Mouse (Mus musculus): Measurements from ENCODE around the gene Ndufb4. TPM values are rescaled to one million over a fixed set of nuclear protein-coding genes. Genes with fewer than 3 reads are reported as not detected.
"Not testable (repeated sequence)": the region's sequence is repeated elsewhere in the genome, so short reads cannot be mapped to it uniquely, and the experiment has no call there.

The Ndufb4 gene
- total and polyA plus RNA-seq, 2 experiments from 2014 or later: 32.3 to 90.7 TPM

- no peak overlapping the region for H3K4me3 ChIP-seq (ENCODE audit: low read depth, low read length)
- 96% methylated on average over 8 of the region's 8 CpGs for WGBS
- no peak for TF ChIP-seq CTCF (IDR thresholded peaks at IDR 0.05)
Measured at GRCm38 (mm10) chr16:37645211-37645610, 9.0 kb downstream of the Ndufb4 start.

DNA sequence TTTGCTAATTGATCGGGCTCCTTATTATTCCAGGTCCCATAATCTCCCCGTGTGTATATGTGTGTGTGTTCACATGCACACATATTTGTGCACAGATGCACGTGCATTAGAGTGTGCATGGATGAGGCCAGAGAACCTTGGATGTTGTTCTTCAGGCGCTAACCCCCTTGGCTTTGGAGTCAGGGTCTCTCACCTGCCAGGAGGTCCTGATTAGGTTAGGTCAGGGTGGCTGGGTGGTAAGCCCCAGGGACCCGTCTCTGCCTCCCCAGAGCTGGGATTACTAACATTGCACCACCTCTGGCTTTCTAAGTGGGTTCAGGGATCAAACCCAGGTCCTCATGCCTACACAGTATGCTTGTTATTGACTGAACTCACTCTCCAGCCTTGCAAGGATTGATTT is 9.8 kb downstream of the Ndufb4 start:
- H3K27me3 ChIP-seq (ENCODE audit: insufficient read depth, low read length): no peaks in the 10 kb centered on the region
- H3K4me3 ChIP-seq (ENCODE audit: low read depth, low read length): no peak overlapping the region
- H3K27ac ChIP-seq (ENCODE audit: low read depth, low read length): no peak overlapping the region
- no peak for TF ChIP-seq CTCF (IDR thresholded peaks at IDR 0.05)
- H3K36me3 ChIP-seq (ENCODE audit: insufficient read depth, low read length): peaks cover 26% of the 10 kb centered on the region
- H3K9me3 ChIP-seq (ENCODE audit: low read length): no peaks in the 10 kb centered on the region
- H3K4me1 ChIP-seq (ENCODE audit: insufficient read depth, low read length): no peaks in the 10 kb centered on the region
- H3K4me2 ChIP-seq (ENCODE audit: low read depth, low read length, poor library complexity, severe bottlenecking): no peak overlapping the region
- no peak overlapping the region for H3K9ac ChIP-seq (replicated peaks; ENCODE audit: low read length, poor library complexity, severe bottlenecking)
- 92% methylated on average over 5 of the region's 5 CpGs for WGBS
- DNase-seq (ENCODE audit: low spot score) (no peak), ATAC-seq (ENCODE audit: low FRiP score) (no peak)

More at GRCm38 (mm10) chr16:37645211-37645610, 9.0 kb downstream of the Ndufb4 start:
- Histone ChIP-seq H3K27me3 (ENCODE audit: insufficient read depth, low read length) (no peaks in the 10 kb centered on the region), H3K9me3 (ENCODE audit: low read length) (no peaks in the 10 kb centered on the region), H3K27ac (ENCODE audit: low read depth, low read length) (no peak overlapping the region), H3K4me1 (ENCODE audit: insufficient read depth, low read length) (no peaks in the 10 kb centered on the region), H3K4me2 (ENCODE audit: low read depth, low read length, poor library complexity, severe bottlenecking) (no peak overlapping the region), H3K9ac (replicated peaks; ENCODE audit: low read length, poor library complexity, severe bottlenecking) (no peak overlapping the region), H3K36me3 (ENCODE audit: insufficient read depth, low read length) (peaks cover 26% of the 10 kb centered on the region)
- DNase-seq (ENCODE audit: low spot score) (no peak), ATAC-seq (ENCODE audit: low FRiP score) (peak; percentile 20; the same call in 1 of the 2 replicates)

GRCm38 (mm10) chr16:37640522-37640921 is 13.7 kb downstream of the Ndufb4 start:
- not testable (repeated sequence) for H3K9ac ChIP-seq (replicated peaks; ENCODE audit: low read length, poor library complexity, severe bottlenecking); H3K36me3 ChIP-seq (ENCODE audit: insufficient read depth, low read length); H3K4me2 ChIP-seq (ENCODE audit: low read depth, low read length, poor library complexity, severe bottlenecking); ATAC-seq (ENCODE audit: low FRiP score); H3K4me1 ChIP-seq (ENCODE audit: insufficient read depth, low read length); DNase-seq (ENCODE audit: low spot score); H3K27ac ChIP-seq (ENCODE audit: low read depth, low read length); H3K4me3 ChIP-seq (ENCODE audit: low read depth, low read length); H3K27me3 ChIP-seq (ENCODE audit: insufficient read depth, low read length); H3K9me3 ChIP-seq (ENCODE audit: low read length)

DNA sequence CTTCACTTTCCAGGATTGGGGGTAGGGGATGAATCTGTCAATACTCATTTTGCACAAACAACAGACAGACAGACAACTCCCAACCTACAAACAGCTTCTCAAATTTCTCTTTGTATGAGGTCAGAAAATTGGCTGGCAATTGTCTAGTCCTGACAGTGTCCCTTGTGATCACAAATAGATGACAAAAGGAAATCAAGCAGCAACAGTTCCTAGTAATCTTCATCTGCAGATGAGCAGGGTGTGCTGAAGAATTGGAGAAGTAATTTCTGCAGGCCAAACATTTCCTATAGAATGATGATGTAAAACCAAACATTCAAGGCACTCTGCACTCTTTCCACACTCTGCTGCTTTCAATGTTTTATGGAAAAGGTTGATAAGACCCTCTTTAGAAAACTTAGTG is 16.5 kb downstream of the Ndufb4 start:
- Histone ChIP-seq H3K36me3 (ENCODE audit: insufficient read depth, low read length) (no peaks in the 10 kb centered on the region), H3K9me3 (ENCODE audit: low read length) (no peaks in the 10 kb centered on the region), H3K4me1 (ENCODE audit: insufficient read depth, low read length) (no peaks in the 10 kb centered on the region), H3K4me2 (ENCODE audit: low read depth, low read length, poor library complexity, severe bottlenecking) (no peak overlapping the region), H3K4me3 (ENCODE audit: low read depth, low read length) (no peak overlapping the region), H3K27me3 (ENCODE audit: insufficient read depth, low read length) (no peaks in the 10 kb centered on the region), H3K27ac (ENCODE audit: low read depth, low read length) (no peak overlapping the region), H3K9ac (replicated peaks; ENCODE audit: low read length, poor library complexity, severe bottlenecking) (no peak overlapping the region)
- DNase-seq (ENCODE audit: low spot score) (no peak), ATAC-seq (ENCODE audit: low FRiP score) (no peak)
- no peak for TF ChIP-seq CTCF (IDR thresholded peaks at IDR 0.05)

DNA sequence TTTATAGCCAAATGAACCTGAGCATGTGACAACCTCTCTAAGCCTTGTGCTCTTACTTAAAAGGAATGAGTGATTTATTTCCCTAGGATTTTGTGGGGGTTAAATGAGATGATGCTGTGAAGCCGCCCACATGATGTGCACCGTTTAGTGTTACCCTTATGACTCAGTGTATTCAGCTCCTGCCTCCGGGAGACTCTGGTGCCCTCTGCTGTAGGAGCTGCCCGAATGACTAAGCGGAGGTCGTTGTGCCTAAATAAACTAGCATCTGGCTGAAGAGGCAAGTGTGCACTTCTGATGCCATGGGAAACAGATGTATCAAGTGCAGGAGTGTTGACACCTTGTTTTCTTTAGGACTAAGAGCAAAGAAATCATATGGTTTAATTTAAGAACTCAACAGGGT is 18.1 kb downstream of the Ndufb4 start:
- no peaks in the 10 kb centered on the region for H3K9me3 ChIP-seq (ENCODE audit: low read length)
- H3K9ac ChIP-seq (replicated peaks; ENCODE audit: low read length, poor library complexity, severe bottlenecking): no peak overlapping the region
- H3K4me3 ChIP-seq (ENCODE audit: low read depth, low read length): no peak overlapping the region
- no peak for ATAC-seq (ENCODE audit: low FRiP score)
- H3K27me3 ChIP-seq (ENCODE audit: insufficient read depth, low read length): no peaks in the 10 kb centered on the region
- no peaks in the 10 kb centered on the region for H3K36me3 ChIP-seq (ENCODE audit: insufficient read depth, low read length)
- H3K4me1 ChIP-seq (ENCODE audit: insufficient read depth, low read length): no peaks in the 10 kb centered on the region
- peak; percentile 13; the same call in 1 of the 2 replicates for TF ChIP-seq CTCF (IDR thresholded peaks at IDR 0.05)
- WGBS: 63% methylated on average over 6 of the region's 6 CpGs
- H3K4me2 ChIP-seq (ENCODE audit: low read depth, low read length, poor library complexity, severe bottlenecking): no peak overlapping the region
- no peak for DNase-seq (ENCODE audit: low spot score)
- H3K27ac ChIP-seq (ENCODE audit: low read depth, low read length): no peak overlapping the region

GRCm38 (mm10) chr16:37635095-37635494 is 19.2 kb downstream of the Ndufb4 start:
- Histone ChIP-seq H3K36me3 (ENCODE audit: insufficient read depth, low read length) (no peaks in the 10 kb centered on the region), H3K4me2 (ENCODE audit: low read depth, low read length, poor library complexity, severe bottlenecking) (no peak overlapping the region)
- ATAC-seq (ENCODE audit: low FRiP score): no peak

More at GRCm38 (mm10) chr16:37635095-37635494, 19.2 kb downstream of the Ndufb4 start:
- Histone ChIP-seq H3K27me3 (ENCODE audit: insufficient read depth, low read length) (no peaks in the 10 kb centered on the region), H3K4me1 (ENCODE audit: insufficient read depth, low read length) (no peaks in the 10 kb centered on the region), H3K27ac (ENCODE audit: low read depth, low read length) (no peak overlapping the region), H3K4me3 (ENCODE audit: low read depth, low read length) (no peak overlapping the region), H3K9me3 (ENCODE audit: low read length) (no peaks in the 10 kb centered on the region), H3K9ac (replicated peaks; ENCODE audit: low read length, poor library complexity, severe bottlenecking) (no peak overlapping the region)
- WGBS: 92% methylated on average over 1 of the region's 1 CpGs
- TF ChIP-seq CTCF (IDR thresholded peaks at IDR 0.05): no peak
- DNase-seq (ENCODE audit: low spot score): no peak

Measured in midbrain, postnatal 0 days (tissue).